Mouse (Mus musculus): Measurements from ENCODE around the gene Aurkc. TPM values are rescaled to one million over a fixed set of nuclear protein-coding genes. Genes with fewer than 3 reads are reported as not detected.
"Not testable (repeated sequence)": the region's sequence is repeated elsewhere in the genome, so short reads cannot be mapped to it uniquely, and the experiment has no call there.

Aurkc gene
- polyA plus RNA-seq, 1 experiment from 2014 or later: not detected

DNA sequence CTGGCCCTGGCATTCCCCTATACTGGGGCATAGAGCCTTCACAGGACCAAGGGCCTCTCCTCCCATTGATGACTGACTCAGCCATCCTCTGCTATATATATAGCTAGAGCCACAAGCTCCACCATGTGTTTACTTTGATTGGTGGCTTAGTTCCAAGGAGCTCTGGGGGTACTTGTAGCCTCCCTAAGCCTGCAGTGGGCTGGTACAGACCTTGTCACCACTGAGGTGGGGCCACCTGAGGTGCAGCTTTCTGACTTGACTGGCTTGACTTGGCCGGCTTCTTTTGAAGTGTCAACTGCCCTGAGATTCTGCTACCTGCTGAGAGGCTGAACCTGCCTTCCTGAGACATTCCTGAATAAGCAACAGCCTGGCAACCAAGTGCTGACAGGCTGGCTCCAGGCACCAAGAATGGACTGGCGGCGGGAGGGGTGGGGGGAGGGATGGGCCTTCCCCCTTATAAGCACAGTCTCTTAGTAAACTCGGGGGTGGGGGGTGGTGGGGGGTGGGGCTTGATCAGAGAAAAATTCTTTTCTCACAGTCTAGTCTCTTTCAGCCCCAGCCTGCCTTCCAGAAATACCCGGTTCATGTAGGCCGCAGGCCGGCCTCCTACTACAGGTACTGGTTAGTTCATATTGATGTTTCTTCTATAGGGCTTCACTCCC, 54.7 kb downstream of the Aurkc start:
- H3K4me2 ChIP-seq (ENCODE audit: low read length); H3K27me3 ChIP-seq (ENCODE audit: control insufficient read depth, insufficient read depth, low read depth, low read length); H3K4me1 ChIP-seq (ENCODE audit: control insufficient read depth, insufficient read depth, low read length); ATAC-seq; H3K4me3 ChIP-seq (ENCODE audit: low read depth, low read length); H3K27ac ChIP-seq (ENCODE audit: low read length); H3K36me3 ChIP-seq (ENCODE audit: control insufficient read depth, insufficient read depth, low read length); H3K9me3 ChIP-seq (replicated peaks; ENCODE audit: control insufficient read depth, low read length, poor library complexity, severe bottlenecking); H3K9ac ChIP-seq (ENCODE audit: low read depth, low read length): not testable (repeated sequence)
- WGBS: 39% methylated on average over 7 of the region's 7 CpGs

Other genes starting within 250 kb of the Aurkc start
- 24.0 and 24.3 TPM in 2 replicates for gene Zfp954, start 126.2 kb downstream of the Aurkc start, polyA plus RNA-seq (2015; fragmentation: Nextera tagmentation; extraction: Ambion mirVana)
- 17.5 and 18.2 TPM in 2 replicates for gene Zfp773, start 141.5 kb downstream of the Aurkc start, polyA plus RNA-seq (2015; fragmentation: Nextera tagmentation; extraction: Ambion mirVana)
- gene Zfp418, start 176.0 kb downstream of the Aurkc start, polyA plus RNA-seq (2015; fragmentation: Nextera tagmentation; extraction: Ambion mirVana): 3.5 TPM in 2 replicates
- 9.8 and 10.6 TPM in 2 replicates for gene Zfp772, start 214.7 kb downstream of the Aurkc start, polyA plus RNA-seq (2015; fragmentation: Nextera tagmentation; extraction: Ambion mirVana)